Mouse (Mus musculus) limb, embryonic 11.5 days (tissue): ENCODE results near the gene Prr13. TPM values are rescaled to one million over a fixed set of nuclear protein-coding genes. Genes with fewer than 3 reads are reported as not detected.

Experiments
- ATAC-seq: fragments of 200-750 bp; cut with Nextera tagmentation; 2 replicates; pipeline ENCODE4 v1.8.0; 2017; ENCODE audit warnings: low read depth; ENCODE audit not compliant: insufficient number of reproducible peaks, low FRiP score, low TSS enrichment
- DNase-seq: peaks from one replicate; pipeline ENCODE4 v3.0.0-alpha.2; 2015; ENCODE audit warnings: low spot score
- H3K27ac ChIP-seq: fragments of 300-500 bp; sonication (generic); replicated peaks from 2 replicates; pipeline ENCODE4 v1.5.1; 2014; ENCODE audit warnings: low read depth, mild to moderate bottlenecking, low read length
- H3K27me3 ChIP-seq: fragments of 300-500 bp; sonication (generic); 2 replicates; pipeline ENCODE4 v1.6.1; 2014; ENCODE audit warnings: mild to moderate bottlenecking, low read length, mixed read lengths; ENCODE audit not compliant: control insufficient read depth, insufficient read depth
- H3K36me3 ChIP-seq: fragments of 300-500 bp; sonication (generic); 2 replicates; pipeline ENCODE4 v1.6.1; 2014; ENCODE audit warnings: mild to moderate bottlenecking, low read length, moderate library complexity, mixed read lengths; ENCODE audit not compliant: control insufficient read depth, insufficient read depth
- H3K4me1 ChIP-seq: fragments of 300-500 bp; sonication (generic); 2 replicates; pipeline ENCODE4 v1.6.1; 2014; ENCODE audit warnings: low read length, mixed read lengths; ENCODE audit not compliant: control insufficient read depth, insufficient read depth
- H3K4me2 ChIP-seq: fragments of 300-500 bp; sonication (generic); 2 replicates; pipeline ENCODE4 v1.6.1; 2014; ENCODE audit warnings: low read depth, mild to moderate bottlenecking, moderate library complexity; ENCODE audit not compliant: severe bottlenecking
- H3K4me3 ChIP-seq: fragments of 300-500 bp; sonication (generic); 2 replicates; pipeline ENCODE4 v1.5.1; 2014; ENCODE audit warnings: low read depth, low read length
- H3K9ac ChIP-seq: fragments of 300-500 bp; sonication (generic); 2 replicates; pipeline ENCODE4 v1.6.1; 2014; ENCODE audit warnings: mild to moderate bottlenecking, low read length
- H3K9me3 ChIP-seq: fragments of 300-500 bp; sonication (generic); 2 replicates; pipeline ENCODE4 v1.6.1; 2016; ENCODE audit warnings: low read length; ENCODE audit not compliant: control insufficient read depth
- WGBS: fragments of 180-500 bp; shearing (Covaris S2); extraction: QIAGEN DNeasy Blood & Tissue Kit; methylation state at CpG from one replicate; pipeline ENCODE4 v1.1.7; 2014; 5-methylcytosine and 5-hydroxymethylcytosine counted together
- polyA plus RNA-seq: library from polyadenylated mRNA; unstranded; fragments of >200 nt; fragmentation: Nextera tagmentation; extraction: Ambion mirVana; gene quantifications from 2 replicates; pipeline ENCODE4 v1.2.1, GENCODE M21; 2014

The Prr13 gene
- polyA plus RNA-seq, 1 experiment from 2014 or later: 80.9 TPM

DNA sequence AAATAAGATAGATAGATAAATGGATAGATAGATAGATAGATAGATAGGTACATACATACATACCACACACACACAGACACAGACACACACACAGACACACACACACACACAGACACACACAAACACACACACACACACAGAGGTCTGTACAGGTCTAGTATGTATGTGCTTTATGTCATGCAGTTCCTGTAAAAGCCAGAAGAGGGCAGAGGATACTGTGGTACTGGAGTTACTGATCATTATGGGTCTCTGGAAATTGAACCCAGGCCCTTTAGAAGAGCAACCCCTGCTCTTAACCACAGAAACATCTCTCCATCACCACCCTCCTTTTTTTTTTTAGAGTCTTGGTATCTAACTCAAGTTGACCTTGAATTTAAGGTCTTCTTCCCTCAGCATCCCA is 4.8 kb downstream of the Prr13 start:
- ATAC-seq (no peak), DNase-seq (no peak)
- no peaks in the 10 kb centered on the region for H3K4me1 ChIP-seq
- H3K27ac ChIP-seq: no peak overlapping the region
- no peak overlapping the region for H3K4me2 ChIP-seq
- H3K36me3 ChIP-seq: no peaks in the 10 kb centered on the region
- no peak overlapping the region for H3K4me3 ChIP-seq
- H3K9ac ChIP-seq: no peak overlapping the region
- no peaks in the 10 kb centered on the region for H3K9me3 ChIP-seq
- no peaks in the 10 kb centered on the region for H3K27me3 ChIP-seq

- no peak overlapping the region for H3K4me3 ChIP-seq
- no peak overlapping the region for H3K27ac ChIP-seq
- H3K4me1 ChIP-seq: 0 out of 2 replicates have a peak, but pooled peaks cover 3% of the 10 kb centered on the region
- DNase-seq: no peak
- no peaks in the 10 kb centered on the region for H3K27me3 ChIP-seq
- ATAC-seq: no peak
- H3K9me3 ChIP-seq: no peaks in the 10 kb centered on the region
- WGBS: 94% methylated on average over 9 of the region's 9 CpGs
- no peak overlapping the region for H3K9ac ChIP-seq
- H3K4me2 ChIP-seq: no peak overlapping the region
- peaks cover 2% of the 10 kb centered on the region; the same call in 1 of the 2 replicates for H3K36me3 ChIP-seq
Measured at GRCm38 (mm10) chr15:102468675-102469370, 10.0 kb downstream of the Prr13 start.

DNA sequence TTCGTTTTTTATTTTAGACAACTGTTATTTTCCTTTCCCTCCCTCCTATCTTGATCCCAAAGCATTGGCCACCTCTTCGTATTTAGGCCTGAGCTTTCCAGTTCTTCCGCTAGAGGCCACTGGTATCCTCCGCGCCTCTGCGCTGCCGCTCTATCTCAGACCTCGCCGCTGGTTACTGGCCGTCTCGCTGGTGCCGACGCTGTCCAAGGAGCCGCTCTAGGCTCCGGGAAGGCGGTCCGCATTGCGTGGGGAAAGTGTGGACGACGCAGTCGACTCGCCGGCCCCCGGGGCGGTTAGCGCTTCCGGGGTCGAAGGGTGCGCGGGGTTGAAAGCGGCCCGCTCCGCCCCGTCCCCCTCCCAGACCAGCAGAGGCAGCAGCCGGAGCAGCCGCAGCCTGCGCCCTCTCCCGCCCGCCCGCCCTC is 11.4 kb downstream of the Prr13 start, which contains the start of gene Pcbp2:
TSS of gene Pcbp2 (plus strand) at position 357 of the 422 bp plus-strand sequence.
- H3K4me2 ChIP-seq: peak within 1 kb of the TSS; percentile 56
- H3K4me1 ChIP-seq: 0 out of 2 replicates have a peak, but pooled peaks cover 3% of the 10 kb centered on the region
- no peaks in the 10 kb centered on the region for H3K9me3 ChIP-seq
- peak; percentile 96 for DNase-seq
- under 1% methylated on average over 37 of the region's 40 CpGs for WGBS
- H3K9ac ChIP-seq: peak within 1 kb of the TSS; percentile 86
- H3K4me3 ChIP-seq: peak within 1 kb of the TSS; percentile 70
- H3K36me3 ChIP-seq: peaks cover 2% of the 10 kb centered on the region; the same call in 1 of the 2 replicates
- H3K27ac ChIP-seq: peak within 1 kb of the TSS; percentile 90
- H3K27me3 ChIP-seq: no peaks in the 10 kb centered on the region
- peak; percentile 97 for ATAC-seq

- peak overlapping the region; percentile 90 for H3K27ac ChIP-seq
- peak overlapping the region; percentile 56 for H3K4me2 ChIP-seq
- DNase-seq: peak; percentile 87
Measured at GRCm38 (mm10) chr15:102470605-102471294, 11.9 kb downstream of the Prr13 start.

GRCm38 (mm10) chr15:102471295-102471645 is 12.4 kb downstream of the Prr13 start:
- H3K36me3 ChIP-seq: peaks cover 10% of the 10 kb centered on the region
- WGBS: 0% methylated on average over 10 of the region's 10 CpGs
- no peaks in the 10 kb centered on the region for H3K27me3 ChIP-seq
- H3K27ac ChIP-seq: peak overlapping the region; percentile 90; the same call in 1 of the 2 replicates
- H3K4me3 ChIP-seq: peak overlapping the region; percentile 70
- DNase-seq: no peak
- no peak for ATAC-seq
- H3K4me2 ChIP-seq: peak overlapping the region; percentile 56
- H3K9ac ChIP-seq: peak overlapping the region; percentile 86
- 0 out of 2 replicates have a peak, but pooled peaks cover 3% of the 10 kb centered on the region for H3K4me1 ChIP-seq
- no peaks in the 10 kb centered on the region for H3K9me3 ChIP-seq

More at GRCm38 (mm10) chr15:102470605-102471294, 11.9 kb downstream of the Prr13 start:
- Histone ChIP-seq H3K4me3 (peak overlapping the region; percentile 70), H3K4me1 (0 out of 2 replicates have a peak, but pooled peaks cover 3% of the 10 kb centered on the region), H3K9ac (peak overlapping the region; percentile 86), H3K36me3 (peaks cover 8% of the 10 kb centered on the region), H3K9me3 (no peaks in the 10 kb centered on the region), H3K27me3 (no peaks in the 10 kb centered on the region)
- 1% methylated on average over 30 of the region's 67 CpGs for WGBS
- peak; percentile 40 for ATAC-seq

GRCm38 (mm10) chr15:102471727-102472126 is 12.9 kb downstream of the Prr13 start:
- no peak for DNase-seq
- H3K27ac ChIP-seq: no peak overlapping the region
- H3K4me3 ChIP-seq: peak overlapping the region; percentile 70
- no peak for ATAC-seq
- 0 out of 2 replicates have a peak overlapping the region, but pooled peaks have one; percentile 27 for H3K9ac ChIP-seq
- 0 out of 2 replicates have a peak, but pooled peaks cover 3% of the 10 kb centered on the region for H3K4me1 ChIP-seq
- H3K4me2 ChIP-seq: peak overlapping the region; percentile 56
- H3K9me3 ChIP-seq: no peaks in the 10 kb centered on the region
- peaks cover 12% of the 10 kb centered on the region for H3K36me3 ChIP-seq
- H3K27me3 ChIP-seq: no peaks in the 10 kb centered on the region

DNA sequence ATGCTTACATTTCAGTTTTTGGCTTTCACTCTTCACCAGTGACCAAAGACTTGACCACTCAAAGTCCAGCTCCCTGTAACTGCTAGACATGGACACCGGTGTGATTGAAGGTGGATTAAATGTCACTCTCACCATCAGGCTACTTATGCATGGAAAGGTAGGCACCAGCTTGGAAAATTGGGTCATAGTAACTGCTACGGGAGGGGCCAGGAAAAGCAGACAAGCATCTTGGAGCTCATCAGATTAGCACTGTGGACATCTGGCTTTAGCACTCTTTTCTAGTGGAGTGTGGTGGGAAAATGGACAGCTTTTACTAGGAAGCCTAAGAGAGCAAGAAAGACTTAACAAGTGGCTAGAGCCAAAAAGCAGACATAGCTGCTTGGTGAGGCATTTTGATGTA is 14.4 kb downstream of the Prr13 start:
- Histone ChIP-seq H3K9ac (no peak overlapping the region), H3K36me3 (peaks cover 14% of the 10 kb centered on the region), H3K4me2 (0 out of 2 replicates have a peak overlapping the region, but pooled peaks have one; percentile 7), H3K9me3 (no peaks in the 10 kb centered on the region), H3K4me3 (no peak overlapping the region), H3K27ac (no peak overlapping the region), H3K27me3 (no peaks in the 10 kb centered on the region), H3K4me1 (0 out of 2 replicates have a peak, but pooled peaks cover 3% of the 10 kb centered on the region)
- ATAC-seq (no peak), DNase-seq (no peak)
- 84% methylated on average over 2 of the region's 2 CpGs for WGBS

- H3K36me3 ChIP-seq: peaks cover 19% of the 10 kb centered on the region
- H3K4me2 ChIP-seq: no peak overlapping the region
- no peaks in the 10 kb centered on the region for H3K9me3 ChIP-seq
- no peak overlapping the region for H3K9ac ChIP-seq
- no peak overlapping the region for H3K4me3 ChIP-seq
- WGBS: 96% methylated on average over 2 of the region's 2 CpGs
- 0 out of 2 replicates have a peak, but pooled peaks cover 3% of the 10 kb centered on the region for H3K4me1 ChIP-seq
- ATAC-seq (no peak), DNase-seq (no peak)
- no peaks in the 10 kb centered on the region for H3K27me3 ChIP-seq
- no peak overlapping the region for H3K27ac ChIP-seq
Measured at GRCm38 (mm10) chr15:102474520-102474919, 15.7 kb downstream of the Prr13 start.
